Mouse (Mus musculus): ENCODE results near the gene Alyref. TPM values are rescaled to one million over a fixed set of nuclear protein-coding genes. Genes with fewer than 3 reads are reported as not detected.

Gene Alyref
- 149 and 150 TPM in 2 replicates for polyA plus RNA-seq (2015; fragmentation: Nextera tagmentation; extraction: Ambion mirVana)

DNA sequence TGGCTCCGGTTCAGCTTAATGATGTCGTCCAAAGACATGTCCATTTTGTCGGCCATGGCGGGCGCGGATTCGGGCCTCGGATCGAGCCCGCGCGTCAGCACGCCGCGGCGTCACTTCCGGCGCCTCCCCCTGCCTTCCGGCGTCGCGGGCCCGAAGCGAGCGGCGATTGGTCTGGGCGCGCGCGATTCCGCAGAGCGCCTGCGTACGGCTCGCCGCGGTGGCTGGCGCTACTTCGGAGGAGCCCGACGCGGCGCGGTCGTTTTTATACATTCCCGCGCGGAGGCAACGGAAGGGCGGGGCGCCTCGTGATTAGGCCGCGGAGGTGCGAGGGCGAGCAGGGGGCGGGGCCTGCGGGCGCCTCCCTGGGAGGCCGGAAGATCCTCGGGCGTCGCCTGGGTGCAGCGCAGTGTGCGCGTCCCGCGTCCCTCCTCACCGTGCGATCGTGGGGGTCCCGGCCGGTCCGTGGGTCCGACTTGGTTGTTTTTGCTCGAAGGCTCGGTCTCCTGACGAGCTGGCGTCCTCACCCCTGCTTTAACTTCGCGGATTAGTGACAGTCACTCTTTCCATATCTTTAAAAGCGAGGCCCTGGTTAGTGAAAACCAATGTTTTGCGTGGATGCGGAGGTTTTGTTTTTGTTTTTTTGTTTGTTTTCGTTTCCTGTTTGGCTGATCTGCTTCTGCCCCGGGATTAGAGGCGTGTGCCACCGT lies at the start of gene Alyref, which contains the start of gene Anapc11:
Gene Alyref, minus strand, starts transcription at position 83 of the 707 bp plus-strand sequence.
Gene Anapc11, plus strand, starts transcription at position 139 of the 707 bp plus-strand sequence.
- Histone ChIP-seq H3K4me2 (replicated peaks; ENCODE audit: low read depth, low read length) (peak within 1 kb of the TSS; percentile 95), H3K9me3 (ENCODE audit: low read length) (no peaks in the 10 kb centered on the region), H3K4me1 (ENCODE audit: insufficient read depth, low read depth, low read length) (peaks cover 12% of the 10 kb centered on the region; the same call in 1 of the 2 replicates), H3K27me3 (replicated peaks; ENCODE audit: insufficient read depth, low read length) (no peaks in the 10 kb centered on the region), H3K4me3 (ENCODE audit: low read depth, low read length) (peak within 1 kb of the TSS; percentile 88), H3K9ac (replicated peaks; ENCODE audit: low read depth) (peak within 1 kb of the TSS; percentile 91), H3K27ac (ENCODE audit: low read length) (peak within 1 kb of the TSS; percentile 89), H3K36me3 (ENCODE audit: insufficient read depth, low read length) (peaks cover 19% of the 10 kb centered on the region; the same call in 1 of the 2 replicates)
- ATAC-seq (peak; percentile 99), DNase-seq (ENCODE audit: low spot score) (peak; percentile 98)
- no peak for TF ChIP-seq EP300 (IDR thresholded peaks at IDR 0.05)
- TF ChIP-seq CTCF (IDR thresholded peaks at IDR 0.05): peak; percentile 20; the same call in 1 of the 2 replicates
- WGBS: under 1% methylated on average over 57 of the region's 88 CpGs

DNA sequence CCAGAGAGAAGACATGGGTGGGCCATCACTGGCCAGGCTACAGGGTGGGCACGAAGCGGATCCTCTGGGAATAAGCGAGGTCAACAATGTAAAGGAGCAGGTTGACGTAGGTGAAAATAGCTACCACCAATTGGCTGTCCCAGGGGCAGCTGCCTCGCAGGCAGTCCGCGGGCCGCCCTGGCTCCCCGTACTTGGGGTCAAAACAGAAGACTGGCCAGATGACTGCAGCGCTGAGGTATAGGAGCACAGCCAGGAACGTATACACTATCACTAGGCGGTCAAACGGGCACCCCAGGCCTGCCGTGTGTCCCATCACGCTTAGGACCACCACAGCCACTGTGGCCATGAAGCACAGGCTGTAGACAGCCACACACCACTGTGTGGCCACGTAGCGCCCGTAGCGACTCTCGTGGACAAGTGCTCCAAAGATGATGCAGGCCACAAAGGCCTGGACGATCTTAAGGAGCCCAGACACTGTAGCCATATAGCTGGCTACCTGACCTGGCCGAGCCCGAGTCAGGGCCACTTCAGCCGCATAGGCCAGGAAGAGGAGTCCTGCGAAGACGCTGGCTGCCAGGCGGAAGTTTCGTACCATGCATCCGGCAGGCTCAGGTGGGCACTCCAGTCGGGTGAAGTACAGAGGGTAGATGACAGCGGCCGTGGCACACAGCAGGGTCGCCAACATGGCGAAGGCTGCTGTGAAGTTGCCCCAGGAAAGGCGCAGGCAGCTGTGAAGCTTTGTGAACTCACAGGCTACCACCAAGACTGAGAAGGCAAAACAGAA lies 49.1 kb upstream of the Alyref start:
- no peak overlapping the region for H3K9ac ChIP-seq (replicated peaks; ENCODE audit: low read depth)
- no peak for DNase-seq (ENCODE audit: low spot score)
- ATAC-seq: no peak
- H3K4me2 ChIP-seq (replicated peaks; ENCODE audit: low read depth, low read length): peak overlapping the region; percentile 52
- H3K9me3 ChIP-seq (ENCODE audit: low read length): no peaks in the 10 kb centered on the region
- no peak overlapping the region for H3K27ac ChIP-seq (ENCODE audit: low read length)
- H3K27me3 ChIP-seq (replicated peaks; ENCODE audit: insufficient read depth, low read length): 0 out of 2 replicates have a peak, but pooled peaks cover 6% of the 10 kb centered on the region
- TF ChIP-seq CTCF (IDR thresholded peaks at IDR 0.05) (no peak), EP300 (IDR thresholded peaks at IDR 0.05) (no peak)
- no peaks in the 10 kb centered on the region for H3K36me3 ChIP-seq (ENCODE audit: insufficient read depth, low read length)
- 0 out of 2 replicates have a peak overlapping the region, but pooled peaks have one; percentile 19 for H3K4me3 ChIP-seq (ENCODE audit: low read depth, low read length)
- H3K4me1 ChIP-seq (ENCODE audit: insufficient read depth, low read depth, low read length): 0 out of 2 replicates have a peak, but pooled peaks cover 3% of the 10 kb centered on the region
- WGBS: 74% methylated on average over 35 of the region's 35 CpGs

DNA sequence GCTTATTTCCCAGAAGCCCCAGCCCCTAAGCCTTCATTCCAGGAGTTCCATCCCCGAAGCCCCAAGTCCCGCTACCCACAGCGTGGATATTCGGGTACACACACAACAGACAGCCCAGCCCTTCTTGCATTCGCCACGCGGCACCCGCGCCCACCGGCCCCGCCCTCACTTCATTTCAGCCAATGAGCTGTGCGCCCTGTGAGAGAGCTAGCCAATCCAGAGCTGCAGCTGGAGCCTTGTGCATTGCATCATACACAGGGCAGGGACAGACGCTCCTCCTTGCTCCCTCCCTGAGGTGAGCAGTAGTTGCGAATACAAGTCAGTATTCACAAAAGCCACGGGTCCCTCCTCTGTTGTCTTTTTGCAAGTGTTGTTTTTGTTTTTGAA lies 45.4 kb upstream of the Alyref start, which contains the start of gene Pycr1:
Gene Pycr1, minus strand, starts transcription at position 169 of the 387 bp plus-strand sequence.
- peak within 1 kb of the TSS; percentile 36 for H3K9ac ChIP-seq (replicated peaks; ENCODE audit: low read depth)
- no peaks in the 10 kb centered on the region for H3K36me3 ChIP-seq (ENCODE audit: insufficient read depth, low read length)
- peak; percentile 94 for DNase-seq (ENCODE audit: low spot score)
- TF ChIP-seq CTCF (IDR thresholded peaks at IDR 0.05) (no peak), EP300 (IDR thresholded peaks at IDR 0.05) (no peak)
- no peak within 1 kb of the TSS for H3K27ac ChIP-seq (ENCODE audit: low read length)
- H3K4me3 ChIP-seq (ENCODE audit: low read depth, low read length): peak within 1 kb of the TSS; percentile 38
- no peaks in the 10 kb centered on the region for H3K9me3 ChIP-seq (ENCODE audit: low read length)
- H3K27me3 ChIP-seq (replicated peaks; ENCODE audit: insufficient read depth, low read length): 0 out of 2 replicates have a peak, but pooled peaks cover 6% of the 10 kb centered on the region
- peak; percentile 100 for ATAC-seq
- peak within 1 kb of the TSS; percentile 80 for H3K4me2 ChIP-seq (replicated peaks; ENCODE audit: low read depth, low read length)
- WGBS: 2% methylated on average over 15 of the region's 15 CpGs
- 0 out of 2 replicates have a peak, but pooled peaks cover 3% of the 10 kb centered on the region for H3K4me1 ChIP-seq (ENCODE audit: insufficient read depth, low read depth, low read length)

DNA sequence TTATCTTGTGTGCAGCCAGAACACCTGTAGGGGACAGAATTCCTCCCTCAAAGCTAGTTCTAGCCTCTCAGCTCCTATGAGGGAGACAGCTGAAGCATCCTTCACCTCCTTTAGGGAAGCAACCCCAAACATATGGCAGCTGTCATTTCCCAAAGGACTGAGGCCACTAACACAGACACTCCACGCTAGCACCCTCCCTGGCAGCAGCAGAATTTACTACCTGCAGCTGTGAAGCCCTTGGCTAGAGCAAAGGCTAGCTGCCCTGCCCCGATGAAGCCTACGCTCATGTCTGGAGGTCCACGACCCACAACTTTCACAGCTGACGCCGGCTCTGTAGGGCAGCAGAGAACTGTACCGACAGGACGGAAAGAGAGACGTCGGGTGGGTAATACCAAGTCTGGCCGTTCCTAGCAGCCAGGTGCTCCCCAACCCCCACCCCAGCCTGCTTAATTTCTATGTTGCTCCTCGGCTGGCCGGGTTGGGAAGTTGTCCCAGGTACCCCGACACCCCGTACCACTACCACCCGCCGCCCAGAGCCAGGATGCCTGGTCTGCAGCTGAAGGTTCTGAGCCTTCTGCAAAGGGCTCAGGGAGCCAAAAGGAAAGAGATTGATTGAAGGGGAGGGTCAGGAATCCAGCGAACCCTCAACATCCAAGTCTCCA lies 44.9 kb upstream of the Alyref start:
- Histone ChIP-seq H3K27me3 (replicated peaks; ENCODE audit: insufficient read depth, low read length) (0 out of 2 replicates have a peak, but pooled peaks cover 3% of the 10 kb centered on the region), H3K27ac (ENCODE audit: low read length) (no peak overlapping the region), H3K4me1 (ENCODE audit: insufficient read depth, low read depth, low read length) (0 out of 2 replicates have a peak, but pooled peaks cover 3% of the 10 kb centered on the region), H3K9ac (replicated peaks; ENCODE audit: low read depth) (peak overlapping the region; percentile 36), H3K36me3 (ENCODE audit: insufficient read depth, low read length) (no peaks in the 10 kb centered on the region), H3K4me2 (replicated peaks; ENCODE audit: low read depth, low read length) (peak overlapping the region; percentile 80), H3K4me3 (ENCODE audit: low read depth, low read length) (peak overlapping the region; percentile 38), H3K9me3 (ENCODE audit: low read length) (no peaks in the 10 kb centered on the region)
- TF ChIP-seq EP300 (IDR thresholded peaks at IDR 0.05): no peak
- TF ChIP-seq CTCF (IDR thresholded peaks at IDR 0.05): no peak
- DNase-seq (ENCODE audit: low spot score) (no peak), ATAC-seq (peak; percentile 58)
- under 1% methylated on average over 18 of the region's 18 CpGs for WGBS

DNA sequence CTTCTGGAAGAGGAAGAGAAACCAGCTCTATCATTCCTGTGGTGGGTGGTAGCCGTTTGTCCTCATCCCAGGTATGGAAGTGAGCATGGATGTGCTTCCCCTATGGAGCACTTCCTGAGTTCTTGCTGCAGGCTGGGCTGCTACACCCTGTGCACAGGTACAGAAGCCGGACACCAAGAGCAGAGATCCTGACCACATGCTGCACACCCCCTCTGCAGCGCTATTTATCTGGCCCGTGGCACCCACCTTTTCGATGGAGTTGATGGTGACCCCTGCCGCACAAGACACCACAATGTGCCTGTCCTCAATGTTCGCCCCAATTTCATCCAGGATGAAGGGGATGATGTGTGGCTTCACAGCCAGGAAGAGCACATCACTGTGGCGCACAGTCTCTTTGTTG lies 43.7 kb upstream of the Alyref start:
- H3K4me1 ChIP-seq (ENCODE audit: insufficient read depth, low read depth, low read length): 0 out of 2 replicates have a peak, but pooled peaks cover 3% of the 10 kb centered on the region
- no peak overlapping the region for H3K27ac ChIP-seq (ENCODE audit: low read length)
- 85% methylated on average over 8 of the region's 8 CpGs for WGBS
- no peak overlapping the region for H3K4me2 ChIP-seq (replicated peaks; ENCODE audit: low read depth, low read length)
- ATAC-seq: no peak
- H3K27me3 ChIP-seq (replicated peaks; ENCODE audit: insufficient read depth, low read length): no peaks in the 10 kb centered on the region
- no peak for DNase-seq (ENCODE audit: low spot score)
- no peaks in the 10 kb centered on the region for H3K36me3 ChIP-seq (ENCODE audit: insufficient read depth, low read length)
- H3K9me3 ChIP-seq (ENCODE audit: low read length): no peaks in the 10 kb centered on the region
- H3K4me3 ChIP-seq (ENCODE audit: low read depth, low read length): no peak overlapping the region
- no peak for TF ChIP-seq EP300 (IDR thresholded peaks at IDR 0.05)
- no peak for TF ChIP-seq CTCF (IDR thresholded peaks at IDR 0.05)
- H3K9ac ChIP-seq (replicated peaks; ENCODE audit: low read depth): no peak overlapping the region

Data from lung, postnatal 0 days (tissue).